Mouse (Mus musculus): ENCODE results near the gene Txndc16.

- TF ChIP-seq TAL1 (IDR thresholded peaks at IDR 0.05; ENCODE audit: low read length) (no peak), GATA1 (IDR thresholded peaks at IDR 0.05; ENCODE audit: low read length) (no peak)
Measured at GRCm38 (mm10) chr14:45190999-45191398, 29.1 kb downstream of the Txndc16 start.

All from erythroblast, embryonic 14.5 days (primary cell).